ENCODE assay signal across 8 mouse cellular contexts in genomic region chr6:67237977-67238376, GRCm38 (mm10). TPM values are rescaled to one million over a fixed set of nuclear protein-coding genes. Genes with fewer than 3 reads are reported as not detected.
DNase-seq lines count a peak whose midpoint lies in the region; ATAC-seq and TF ChIP-seq lines count a peak whose summit lies in the region.

Serbp1 (plus strand) TSS chr6:67238176.

- H3K4me3 ChIP-seq in heart, postnatal 0 days (ENCODE audit: low read depth, low read length): no peak within 1 kb of the TSS
- H3K4me3 ChIP-seq in limb, embryonic 10.5 days: no peak within 1 kb of the TSS
- no peak within 1 kb of the TSS for H3K4me3 ChIP-seq in neural tube, embryonic 12.5 days

- H3K27ac ChIP-seq in heart, postnatal 0 days (ENCODE audit: low read depth): no peak within 1 kb of the TSS
- H3K27ac ChIP-seq in limb, embryonic 10.5 days: no peak within 1 kb of the TSS
- no peak within 1 kb of the TSS for H3K27ac ChIP-seq in neural tube, embryonic 12.5 days

- no peak within 1 kb of the TSS for H3K9ac ChIP-seq in heart, postnatal 0 days (replicated peaks; ENCODE audit: low read depth, low read length)
- H3K9ac ChIP-seq in neural tube, embryonic 12.5 days: no peak within 1 kb of the TSS

- 46% methylated on average over 12 of the region's 12 CpGs for WGBS in heart, postnatal 0 days
- 25% methylated on average over 12 of the region's 12 CpGs for WGBS in limb, embryonic 10.5 days
- 32% methylated on average over 12 of the region's 12 CpGs for WGBS in neural tube, embryonic 12.5 days

- TF ChIP-seq EP300 in heart, postnatal 0 days (IDR thresholded peaks at IDR 0.05; ENCODE audit: low read depth): no peak

- no peaks in the 10 kb centered on the region for H3K36me3 ChIP-seq in heart, postnatal 0 days (replicated peaks; ENCODE audit: control insufficient read depth, insufficient read depth, low read length)
- H3K36me3 ChIP-seq in limb, embryonic 10.5 days: no peaks in the 10 kb centered on the region
- no peaks in the 10 kb centered on the region for H3K36me3 ChIP-seq in neural tube, embryonic 12.5 days

- H3K9me3 ChIP-seq in heart, postnatal 0 days (replicated peaks; ENCODE audit: control insufficient read depth, low read length): no peaks in the 10 kb centered on the region
- no peaks in the 10 kb centered on the region for H3K9me3 ChIP-seq in limb, embryonic 10.5 days (replicated peaks)
- no peaks in the 10 kb centered on the region for H3K9me3 ChIP-seq in neural tube, embryonic 12.5 days

- ATAC-seq in erythroblast, adult 5-6 weeks (replicated peaks; ENCODE audit: low FRiP score, poor library complexity, severe bottlenecking): no peak
- no peak for ATAC-seq in heart, postnatal 0 days (ENCODE audit: insufficient read depth, low read depth)
- no peak for ATAC-seq in neural tube, embryonic 12.5 days (ENCODE audit: low FRiP score, low read depth)

- no peaks in the 10 kb centered on the region for H3K27me3 ChIP-seq in heart, postnatal 0 days (ENCODE audit: control insufficient read depth, insufficient read depth, low read length)
- H3K27me3 ChIP-seq in limb, embryonic 10.5 days (ENCODE audit: low read depth, poor library complexity, severe bottlenecking): no peaks in the 10 kb centered on the region
- H3K27me3 ChIP-seq in neural tube, embryonic 12.5 days (replicated peaks): no peaks in the 10 kb centered on the region

- H3K4me1 ChIP-seq in heart, postnatal 0 days (ENCODE audit: control insufficient read depth, insufficient read depth): no peaks in the 10 kb centered on the region
- 0 out of 2 replicates have a peak, but pooled peaks cover 3% of the 10 kb centered on the region for H3K4me1 ChIP-seq in limb, embryonic 10.5 days
- no peaks in the 10 kb centered on the region for H3K4me1 ChIP-seq in neural tube, embryonic 12.5 days

- H3K4me2 ChIP-seq in heart, postnatal 0 days (ENCODE audit: low read depth, low read length): no peak within 1 kb of the TSS
- no peak within 1 kb of the TSS for H3K4me2 ChIP-seq in neural tube, embryonic 12.5 days (replicated peaks)

- no peak for TF ChIP-seq CTCF in heart, postnatal 0 days (IDR thresholded peaks at IDR 0.05; ENCODE audit: low read depth)

- no peak for DNase-seq in thymus, postnatal 0 days (ENCODE audit: low spot score)
- no peak for DNase-seq in thymus, postnatal 14 days
- DNase-seq in heart, postnatal 0 days (ENCODE audit: low spot score): no peak
- DNase-seq in limb, embryonic 10.5 days (ENCODE audit: low spot score): no peak
- DNase-seq in urinary bladder, postnatal 10 days (ENCODE audit: low spot score): no peak
- no peak for DNase-seq in cerebellum, adult 8-10 months

RNA-seq across cellular contexts. Expression of gene Serbp1, which starts in this region (rescaled TPM):
- polyA plus RNA-seq in thymus, postnatal 0 days (2015; fragmentation: Nextera tagmentation; extraction: Ambion mirVana): 518 and 533 TPM in 2 replicates
- 288 and 330 TPM in 2 replicates for total RNA-seq in erythroblast, adult 5-6 weeks (2015; ENCODE audit: low replicate concordance)
- total RNA-seq in erythroblast, adult 5-6 weeks (2017; ENCODE audit: low replicate concordance): 416 and 434 TPM in 2 replicates
- 143 and 161 TPM in 2 replicates for total RNA-seq in heart, postnatal 0 days (2014; rRNA removed; ENCODE audit: low replicate concordance)
- polyA plus RNA-seq in heart, postnatal 0 days (2015; fragmentation: Nextera tagmentation; extraction: Ambion mirVana): 237 and 245 TPM in 2 replicates
- polyA plus RNA-seq in limb, embryonic 10.5 days (2016; fragmentation: Nextera tagmentation; extraction: Ambion mirVana): 505 and 553 TPM in 2 replicates
- polyA plus RNA-seq in neural tube, embryonic 12.5 days (2016; fragmentation: Nextera tagmentation; extraction: Ambion mirVana): 428 and 429 TPM in 2 replicates
